Mouse (Mus musculus) myocyte (in vitro differentiated cells): ENCODE data around the gene Mdc1. TPM values are rescaled to one million over a fixed set of nuclear protein-coding genes. Genes with fewer than 3 reads are reported as not detected.

Experiments
- H3K27me3 ChIP-seq: one replicate; pipeline ENCODE4 v1.6.1; 2011; ENCODE audit not compliant: control insufficient read depth, insufficient read depth, insufficient read length
- H3K36me3 ChIP-seq: one replicate; pipeline ENCODE4 v1.6.1; 2011; ENCODE audit not compliant: control insufficient read depth, insufficient read depth
- H3K4me2 ChIP-seq: one replicate; pipeline ENCODE4 v1.6.1; 2011; ENCODE audit warnings: low read depth, control low read depth
- H3K4me3 ChIP-seq: one replicate; pipeline ENCODE4 v1.5.1; 2011; ENCODE audit warnings: mild to moderate bottlenecking, control low read depth, moderate library complexity
- H3K79me2 ChIP-seq: one replicate; pipeline ENCODE4 v1.6.1; 2011; ENCODE audit not compliant: control insufficient read depth, insufficient read depth
- H3ac ChIP-seq: one replicate; pipeline ENCODE4 v1.6.1; 2011; ENCODE audit not compliant: control insufficient read depth, insufficient read length
- CEBPB ChIP-seq: IDR thresholded peaks from 2 replicates; pipeline ENCODE4 v1.6.1; 2011; ENCODE audit warnings: mild to moderate bottlenecking, moderate library complexity; ENCODE audit not compliant: poor library complexity, insufficient read depth, severe bottlenecking
- E2F4 ChIP-seq: IDR thresholded peaks from one replicate; pipeline ENCODE4 v1.6.1; 2011; ENCODE audit warnings: mild to moderate bottlenecking, control low read depth, moderate library complexity; ENCODE audit not compliant: insufficient read depth
- MAX ChIP-seq: IDR thresholded peaks from one replicate; pipeline ENCODE4 v1.6.1; 2011; ENCODE audit warnings: low read depth, mild to moderate bottlenecking, control low read depth
- MYOD1 ChIP-seq, 3 experiments: IDR thresholded peaks; one replicate each; pipeline ENCODE4 v1.6.1; 2011; ENCODE audit warnings: control low read depth in 2 of 3, low read depth in 2 of 3, mild to moderate bottlenecking in 2 of 3, moderate library complexity in 1 of 3; ENCODE audit not compliant: insufficient read length in 2 of 3, control insufficient read depth in 1 of 3
- MYOG ChIP-seq, 3 experiments: IDR thresholded peaks; one replicate each; pipeline ENCODE4 v1.6.1; 2011; ENCODE audit warnings: control low read depth in 2 of 3, low read depth in 2 of 3, mild to moderate bottlenecking in 2 of 3; ENCODE audit not compliant: insufficient read length in 2 of 3, control insufficient read depth in 1 of 3, insufficient read depth in 1 of 3
- POLR2A ChIP-seq: IDR thresholded peaks from one replicate; pipeline ENCODE4 v1.6.1; 2011; ENCODE audit warnings: low read depth, mild to moderate bottlenecking, control low read depth, moderate library complexity; ENCODE audit not compliant: insufficient read length
- POLR2AphosphoS2 ChIP-seq: IDR thresholded peaks from one replicate; pipeline ENCODE4 v1.6.1; 2011; ENCODE audit warnings: low read depth, control low read depth; ENCODE audit not compliant: insufficient read length
- REST ChIP-seq: IDR thresholded peaks from one replicate; pipeline ENCODE4 v1.6.1; 2011; ENCODE audit warnings: mild to moderate bottlenecking, control low read depth, moderate library complexity; ENCODE audit not compliant: insufficient read depth, insufficient read length
- SRF ChIP-seq: IDR thresholded peaks from one replicate; pipeline ENCODE4 v1.6.1; 2011; ENCODE audit warnings: low read depth; ENCODE audit not compliant: control insufficient read depth, insufficient read length
- TCF12 ChIP-seq: IDR thresholded peaks from one replicate; pipeline ENCODE4 v1.6.1; 2011; ENCODE audit warnings: mild to moderate bottlenecking, control low read depth; ENCODE audit not compliant: poor library complexity, insufficient read depth, severe bottlenecking
- TCF3 ChIP-seq: IDR thresholded peaks from one replicate; pipeline ENCODE4 v1.6.1; 2011; ENCODE audit warnings: low read depth, control low read depth; ENCODE audit not compliant: insufficient read length
- USF1 ChIP-seq: IDR thresholded peaks from one replicate; pipeline ENCODE4 v1.6.1; 2011; ENCODE audit warnings: low read depth, mild to moderate bottlenecking, control low read depth, moderate library complexity
- polyA plus RNA-seq: library from polyadenylated mRNA; unstranded; fragments of >200 nt; fragmentation: generic; extraction: Trizol; gene quantifications from one replicate; pipeline ENCODE4 v1.2.1, GENCODE M21; 2012; ENCODE audit warnings: missing spikeins

Mdc1 gene
- polyA plus RNA-seq, 1 experiment, result 7.0 TPM

DNA sequence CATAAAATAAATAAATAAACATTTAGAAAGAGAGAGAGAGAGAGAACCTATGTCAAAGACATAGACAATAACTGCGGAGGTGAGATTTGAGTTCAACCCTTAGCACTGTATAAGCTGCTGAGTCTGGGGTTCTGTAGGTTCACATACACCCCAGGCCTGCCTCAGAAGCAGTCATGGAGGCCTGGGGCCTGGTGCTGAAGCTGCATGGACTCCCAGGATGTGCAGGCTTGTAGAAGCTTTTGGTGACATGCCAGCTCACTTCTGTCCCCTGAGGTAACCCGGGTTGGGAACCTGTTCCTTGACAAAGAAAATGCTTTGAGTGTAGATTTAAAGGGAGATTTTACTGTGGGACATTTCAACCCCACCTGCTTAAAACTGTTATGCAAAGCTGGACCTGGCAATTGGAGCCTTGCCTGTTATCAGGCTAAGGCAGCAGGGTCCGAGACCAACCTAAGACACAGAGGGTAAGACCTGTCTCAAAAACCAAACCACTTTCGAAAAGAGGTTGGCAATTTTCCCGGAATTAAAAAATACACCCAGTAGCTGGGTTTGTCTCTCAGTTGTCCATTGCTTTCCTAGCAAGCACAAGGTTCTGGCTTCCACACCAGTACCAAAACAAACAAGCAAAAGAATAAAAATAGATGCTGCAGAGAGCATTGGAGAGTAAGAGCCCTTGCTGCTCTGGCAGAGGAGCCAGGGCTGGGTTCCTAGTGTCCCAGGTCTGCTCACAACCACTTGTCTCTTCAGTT, 30.2 kb upstream of the Mdc1 start:
- no peak overlapping the region for H3K4me3 ChIP-seq
- TF ChIP-seq MAX (no peak), MYOG (IDR thresholded peaks at IDR 0.05; ENCODE audit: control insufficient read depth in 1 of 3, insufficient read depth in 1 of 3, insufficient read length in 2 of 3, low read depth in 2 of 3) (no peak), TCF12 (no peak), MYOD1 (IDR thresholded peaks at IDR 0.05; ENCODE audit: control insufficient read depth in 1 of 3, insufficient read length in 2 of 3, low read depth in 2 of 3) (no peak), E2F4 (no peak), CEBPB (no peak), POLR2A (no peak), SRF (no peak), REST (no peak), TCF3 (no peak), USF1 (no peak), POLR2AphosphoS2 (no peak)

DNA sequence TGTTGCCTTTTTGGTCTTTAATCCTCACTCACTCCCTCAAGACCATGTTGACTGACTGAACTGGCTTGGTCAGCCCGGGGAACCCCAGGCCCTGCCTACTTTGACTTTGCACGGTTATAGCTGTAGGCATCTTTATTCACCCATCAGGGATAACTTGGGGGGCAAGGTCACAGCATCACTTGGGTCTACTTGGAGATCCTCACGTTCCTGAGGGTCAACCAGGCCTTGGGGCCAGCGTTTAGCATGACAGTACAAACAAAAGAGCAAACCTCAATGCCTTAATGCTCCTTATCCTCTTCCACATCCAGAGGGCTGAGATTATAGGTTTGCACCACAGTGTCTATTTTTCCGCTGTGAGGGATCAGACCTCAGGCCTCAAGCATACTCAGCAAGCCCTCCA, 29.0 kb upstream of the Mdc1 start:
- H3K4me2 ChIP-seq, result peak overlapping the region; percentile 78
- no peaks in the 10 kb centered on the region for H3K27me3 ChIP-seq
- TF ChIP-seq MAX (no peak), TCF12 (no peak), SRF (no peak), REST (no peak)

More for the DNA sequence above, 30.2 kb upstream of the Mdc1 start:
- Histone ChIP-seq H3K79me2 (no peaks in the 10 kb centered on the region), H3K36me3 (no peaks in the 10 kb centered on the region), H3K4me2 (no peak overlapping the region), H3K27me3 (no peaks in the 10 kb centered on the region), H3ac (no peak overlapping the region)

DNA sequence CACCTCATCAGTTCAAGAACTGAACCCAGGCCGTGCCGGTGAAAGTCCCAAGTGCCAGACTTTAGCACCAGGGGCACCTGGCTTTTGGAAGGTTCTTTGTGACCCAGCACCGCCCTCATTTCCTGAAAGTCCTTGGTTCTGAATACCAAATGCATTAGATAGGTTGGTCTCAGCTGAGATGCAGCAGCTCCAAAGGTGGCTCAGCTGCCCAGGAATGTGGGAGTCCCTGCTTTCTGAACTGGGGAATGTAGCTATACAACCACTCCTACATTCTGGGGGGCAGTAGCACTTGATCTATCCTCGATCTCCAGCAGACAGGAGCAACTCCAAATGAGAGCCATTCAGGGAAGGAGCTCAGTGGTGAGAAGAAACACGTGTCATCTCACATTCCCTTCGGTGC, 28.6 kb upstream of the Mdc1 start:
- Histone ChIP-seq H3K36me3 (no peaks in the 10 kb centered on the region), H3K4me2 (peak overlapping the region; percentile 78), H3K27me3 (no peaks in the 10 kb centered on the region), H3K4me3 (peak overlapping the region; percentile 1), H3K79me2 (no peaks in the 10 kb centered on the region), H3ac (no peak overlapping the region)
- TF ChIP-seq MAX, result no peak
- TF ChIP-seq TCF3, result no peak
- TF ChIP-seq MYOG (IDR thresholded peaks at IDR 0.05; ENCODE audit: control insufficient read depth in 1 of 3, insufficient read depth in 1 of 3, insufficient read length in 2 of 3, low read depth in 2 of 3), result no peak
- TF ChIP-seq MYOD1 (IDR thresholded peaks at IDR 0.05; ENCODE audit: control insufficient read depth in 1 of 3, insufficient read length in 2 of 3, low read depth in 2 of 3), result no peak
- TF ChIP-seq CEBPB, result no peak
- no peak for TF ChIP-seq SRF
- TF ChIP-seq POLR2AphosphoS2, result no peak
- no peak for TF ChIP-seq E2F4

More for the DNA sequence above, 29.0 kb upstream of the Mdc1 start:
- Histone ChIP-seq H3K4me3 (no peak overlapping the region), H3ac (no peak overlapping the region), H3K36me3 (no peaks in the 10 kb centered on the region), H3K79me2 (no peaks in the 10 kb centered on the region)

DNA sequence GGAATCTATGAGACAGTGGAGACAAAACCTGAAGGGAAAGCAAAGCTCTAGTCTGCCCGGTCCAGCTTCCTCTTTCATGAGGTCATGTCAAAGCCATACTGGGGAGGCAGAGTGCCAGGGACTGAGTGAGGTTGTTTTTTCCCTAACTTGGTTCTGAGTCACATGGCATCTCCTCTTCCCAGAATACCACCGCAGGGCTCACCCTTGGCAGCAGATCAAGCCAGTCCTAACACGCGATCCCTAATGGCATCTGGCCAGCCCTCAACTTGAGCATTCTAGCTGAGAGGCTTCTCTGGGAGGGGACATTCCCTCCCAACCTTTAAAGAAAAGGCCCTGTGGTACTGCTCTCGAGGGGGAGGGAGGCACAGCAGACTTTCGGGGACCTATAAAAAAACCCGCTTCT, 28.1 kb upstream of the Mdc1 start:
- Histone ChIP-seq H3K4me3 (peak overlapping the region; percentile 1), H3K4me2 (peak overlapping the region; percentile 80), H3K36me3 (no peaks in the 10 kb centered on the region)

More for the DNA sequence above, 28.1 kb upstream of the Mdc1 start:
- no peaks in the 10 kb centered on the region for H3K27me3 ChIP-seq
- H3K79me2 ChIP-seq, result no peaks in the 10 kb centered on the region
- H3ac ChIP-seq, result no peak overlapping the region
- TF ChIP-seq E2F4 (no peak), POLR2AphosphoS2 (no peak), MYOG (IDR thresholded peaks at IDR 0.05; ENCODE audit: control insufficient read depth in 1 of 3, insufficient read depth in 1 of 3, insufficient read length in 2 of 3, low read depth in 2 of 3) (peak in 1 of 3 experiments; percentile 19), CEBPB (peak; percentile 35; the same call in 1 of the 2 replicates), MAX (no peak), SRF (peak; percentile 78), POLR2A (no peak), REST (no peak), MYOD1 (IDR thresholded peaks at IDR 0.05; ENCODE audit: control insufficient read depth in 1 of 3, insufficient read length in 2 of 3, low read depth in 2 of 3) (peak in 1 of 3 experiments; percentile 16), USF1 (peak; percentile 90), TCF12 (no peak)
